ENCODE assay signal across 8 mouse cellular contexts in the genomic region with DNA sequence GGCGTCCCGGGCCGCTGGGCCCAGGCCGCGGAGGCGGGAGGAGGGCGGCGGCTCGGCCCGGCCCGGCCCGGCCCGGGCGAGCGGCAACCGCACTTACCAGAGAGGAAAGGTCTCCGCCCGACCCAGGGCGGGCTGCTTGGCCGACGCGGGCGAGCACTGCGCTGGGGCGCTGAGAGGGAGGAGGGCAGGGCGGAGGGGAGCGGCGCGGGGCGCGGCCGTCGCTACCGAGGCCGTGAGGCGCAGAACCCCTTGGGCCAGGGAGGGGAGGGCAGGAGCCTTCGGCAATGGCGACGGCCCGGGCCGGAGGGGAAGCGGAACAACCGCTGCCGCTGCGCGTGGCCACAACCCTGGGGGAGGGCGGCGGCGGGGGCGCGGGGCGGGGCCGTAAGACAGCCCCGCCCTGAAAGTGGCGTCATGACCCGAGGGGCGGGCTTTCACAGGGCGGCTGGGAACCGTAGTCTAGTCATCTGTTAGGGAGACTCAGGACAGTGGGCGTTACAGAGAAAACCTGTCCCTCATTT. TPM values are rescaled to one million over a fixed set of nuclear protein-coding genes. Genes with fewer than 3 reads are reported as not detected.
DNase-seq lines count a peak whose midpoint lies in the region; ATAC-seq and TF ChIP-seq lines count a peak whose summit lies in the region.

A gene (minus strand): TSS at position 352 of the 521 bp plus-strand sequence.

- intact Hi-C loops in heart, postnatal 10 days (cut with DNase I): no loop called here

- TF ChIP-seq CTCF in E14TG2a.4 (conservative IDR thresholded peaks at IDR 0.05; ENCODE audit: low read length): no peak

- peak within 1 kb of the TSS; percentile 79 for H3K4me2 ChIP-seq in forebrain, embryonic 13.5 days
- peak within 1 kb of the TSS; percentile 63 for H3K4me2 ChIP-seq in neural tube, embryonic 15.5 days

- peaks cover 34% of the 10 kb centered on the region for H3K4me1 ChIP-seq in E14TG2a.4 (replicated peaks; ENCODE audit: low read depth, low read length)
- H3K4me1 ChIP-seq in forebrain, embryonic 13.5 days: peaks cover 24% of the 10 kb centered on the region
- H3K4me1 ChIP-seq in neural tube, embryonic 15.5 days: peaks cover 25% of the 10 kb centered on the region

- WGBS in forebrain, embryonic 13.5 days: 2% methylated on average over 50 of the region's 60 CpGs
- WGBS in neural tube, embryonic 15.5 days: under 1% methylated on average over 42 of the region's 60 CpGs

- peak within 1 kb of the TSS; percentile 94 for H3K27ac ChIP-seq in forebrain, embryonic 13.5 days
- peak within 1 kb of the TSS; percentile 93 for H3K27ac ChIP-seq in neural tube, embryonic 15.5 days (replicated peaks)

- peak within 1 kb of the TSS; percentile 90 for H3K4me3 ChIP-seq in E14TG2a.4 (replicated peaks; ENCODE audit: low read length)
- H3K4me3 ChIP-seq in forebrain, embryonic 13.5 days: peak within 1 kb of the TSS; percentile 99
- H3K4me3 ChIP-seq in neural tube, embryonic 15.5 days (replicated peaks): peak within 1 kb of the TSS; percentile 99

- peak; percentile 98 for ATAC-seq in forebrain, embryonic 13.5 days
- peak; percentile 98 for ATAC-seq in neural tube, embryonic 15.5 days (ENCODE audit: low FRiP score)

- H3K9me3 ChIP-seq in E14TG2a.4 (ENCODE audit: low read length): no peaks in the 10 kb centered on the region
- H3K9me3 ChIP-seq in forebrain, embryonic 13.5 days (replicated peaks): no peaks in the 10 kb centered on the region
- no peaks in the 10 kb centered on the region for H3K9me3 ChIP-seq in neural tube, embryonic 15.5 days (replicated peaks)

- peak; percentile 86 for DNase-seq in c-Kit-positive CD71-positive TER-119-positive erythroid progenitor cells, embryonic 14.5 days (ENCODE audit: low spot score)
- peak; percentile 90 to 93 for DNase-seq in heart, postnatal 10 days
- DNase-seq in layer of hippocampus, adult 11-12 months (ENCODE audit: low spot score): peak; percentile 84
- peak; percentile 89 to 92 for DNase-seq in lung, adult 18-20 months
- peak; percentile 89 for DNase-seq in testis, postnatal 14 days (ENCODE audit: low spot score)

- no peaks in the 10 kb centered on the region for H3K27me3 ChIP-seq in E14TG2a.4 (ENCODE audit: insufficient read depth, low read length)
- H3K27me3 ChIP-seq in forebrain, embryonic 13.5 days: no peaks in the 10 kb centered on the region
- H3K27me3 ChIP-seq in neural tube, embryonic 15.5 days (replicated peaks): no peaks in the 10 kb centered on the region

- peaks cover 12% of the 10 kb centered on the region for H3K36me3 ChIP-seq in E14TG2a.4 (ENCODE audit: insufficient read depth, low read length)
- H3K36me3 ChIP-seq in forebrain, embryonic 13.5 days (ENCODE audit: poor library complexity, severe bottlenecking): peaks cover 11% of the 10 kb centered on the region
- H3K36me3 ChIP-seq in neural tube, embryonic 15.5 days: peaks cover 5% of the 10 kb centered on the region; the same call in 1 of the 2 replicates

- peak within 1 kb of the TSS; percentile 96 for H3K9ac ChIP-seq in forebrain, embryonic 13.5 days
- H3K9ac ChIP-seq in neural tube, embryonic 15.5 days (replicated peaks): peak within 1 kb of the TSS; percentile 93

RNA-seq across cellular contexts. Expression of the gene that starts here (rescaled TPM):
- 42.5 and 45.4 TPM in 2 replicates for polyA plus RNA-seq in forebrain, embryonic 13.5 days (2015; fragmentation: Nextera tagmentation; extraction: Ambion mirVana)
- total RNA-seq in heart, postnatal 10 days (2021): 10 to 100 TPM; 42.4 to 42.5 TPM
- 23.1 and 26.7 TPM in 2 replicates for polyA plus RNA-seq in neural tube, embryonic 15.5 days (2015; fragmentation: Nextera tagmentation; extraction: Ambion mirVana)

Comparison
In these comparisons a context has a peak if more than half of its experiments do, and no peak if none do; other contexts are left out.
1. Peak in every context shown above with its lines: DNase-seq, ATAC-seq, H3K4me3 ChIP-seq and H3K27ac ChIP-seq.